Mouse (Mus musculus) liver, embryonic 16.5 days (tissue): ENCODE data around the gene Lbr. TPM values are rescaled to one million over a fixed set of nuclear protein-coding genes. Genes with fewer than 3 reads are reported as not detected.
"Not testable (repeated sequence)": the region's sequence is repeated elsewhere in the genome, so short reads cannot be mapped to it uniquely, and the experiment has no call there.

ENCODE experiments used
- ATAC-seq: fragments of 200-750 bp; cut with Nextera tagmentation; 2 replicates; pipeline ENCODE4 v1.8.0; 2017; ENCODE audit warnings: low read depth, mild to moderate bottlenecking, moderate number of reproducible peaks, moderate library complexity
- H3K27ac ChIP-seq: fragments of 300-500 bp; sonication (generic); 2 replicates; pipeline ENCODE4 v1.5.1; 2014; ENCODE audit warnings: mild to moderate bottlenecking, low read length
- H3K27me3 ChIP-seq: fragments of 300-500 bp; sonication (generic); 2 replicates; pipeline ENCODE4 v1.6.1; 2014; ENCODE audit warnings: low read depth, low read length, mixed read lengths; ENCODE audit not compliant: control insufficient read depth, insufficient read depth
- H3K36me3 ChIP-seq: fragments of 300-500 bp; sonication (generic); 2 replicates; pipeline ENCODE4 v1.6.1; 2014; ENCODE audit warnings: mild to moderate bottlenecking; ENCODE audit not compliant: control insufficient read depth, insufficient read depth
- H3K4me1 ChIP-seq: fragments of 300-500 bp; sonication (generic); 2 replicates; pipeline ENCODE4 v1.6.1; 2014; ENCODE audit warnings: low read depth, low read length, mixed read lengths; ENCODE audit not compliant: control insufficient read depth
- H3K4me2 ChIP-seq: fragments of 300-500 bp; sonication (generic); 2 replicates; pipeline ENCODE4 v1.6.1; 2014; ENCODE audit warnings: low read depth, low read length, mixed read lengths
- H3K4me3 ChIP-seq: fragments of 300-500 bp; sonication (generic); 2 replicates; pipeline ENCODE4 v1.5.1; 2014; ENCODE audit warnings: low read depth, mild to moderate bottlenecking, low read length
- H3K9ac ChIP-seq: fragments of 300-500 bp; sonication (generic); 2 replicates; pipeline ENCODE4 v1.6.1; 2014; ENCODE audit warnings: low read depth, low read length
- H3K9me3 ChIP-seq: fragments of 300-500 bp; sonication (generic); replicated peaks from 2 replicates; pipeline ENCODE4 v1.6.1; 2016; ENCODE audit warnings: low read length; ENCODE audit not compliant: control insufficient read depth
- WGBS: fragments of 180-500 bp; shearing (Covaris S2); extraction: QIAGEN DNeasy Blood & Tissue Kit; methylation state at CpG from one replicate; pipeline ENCODE4 v1.1.7; 2014; ENCODE audit not compliant: insufficient replicate concordance; 5-methylcytosine and 5-hydroxymethylcytosine counted together
- polyA plus RNA-seq: library from polyadenylated mRNA; unstranded; fragments of >200 nt; fragmentation: Nextera tagmentation; extraction: Ambion mirVana; gene quantifications from 2 replicates; pipeline ENCODE4 v1.2.1, GENCODE M21; 2015

The Lbr gene
- polyA plus RNA-seq, 1 experiment from 2014 or later: 211 TPM

DNA sequence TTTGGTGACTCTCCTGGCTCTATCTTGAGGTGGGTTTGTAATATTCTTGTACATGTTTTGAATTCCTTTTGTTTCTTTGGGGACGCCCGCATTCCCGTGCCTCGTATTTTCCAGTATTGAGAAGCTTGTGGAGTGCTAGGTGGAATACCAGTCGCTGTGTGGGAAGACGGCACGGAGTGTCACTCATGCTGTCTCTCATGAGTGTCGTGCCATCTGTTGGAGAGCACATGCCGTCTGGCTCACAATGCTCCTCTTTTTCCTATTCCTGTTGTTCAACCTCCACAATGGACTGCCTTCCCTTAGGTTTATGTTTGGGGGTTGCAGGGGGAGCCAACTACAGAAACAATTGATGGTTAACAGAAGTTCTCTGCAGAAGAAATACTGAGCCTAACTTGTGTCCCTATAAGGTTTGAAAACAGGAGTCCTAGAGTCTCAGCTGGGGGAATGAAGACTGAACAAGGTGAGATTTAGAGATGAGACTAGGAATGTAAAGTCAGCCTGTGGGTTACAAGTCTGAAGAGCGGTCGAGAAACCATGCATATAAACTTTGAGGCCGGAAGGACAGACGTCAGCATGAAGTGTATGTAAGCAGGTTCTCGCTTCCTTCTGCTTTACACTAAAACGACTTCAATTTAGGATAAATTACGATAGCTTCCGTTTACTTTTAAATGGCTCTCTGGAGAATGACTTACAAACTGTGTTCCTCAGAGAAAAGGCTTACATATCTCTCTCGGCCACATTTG, 31.2 kb downstream of the Lbr start:
- 86% methylated on average over 18 of the region's 18 CpGs for WGBS
- H3K4me3 ChIP-seq: no peak overlapping the region

DNA sequence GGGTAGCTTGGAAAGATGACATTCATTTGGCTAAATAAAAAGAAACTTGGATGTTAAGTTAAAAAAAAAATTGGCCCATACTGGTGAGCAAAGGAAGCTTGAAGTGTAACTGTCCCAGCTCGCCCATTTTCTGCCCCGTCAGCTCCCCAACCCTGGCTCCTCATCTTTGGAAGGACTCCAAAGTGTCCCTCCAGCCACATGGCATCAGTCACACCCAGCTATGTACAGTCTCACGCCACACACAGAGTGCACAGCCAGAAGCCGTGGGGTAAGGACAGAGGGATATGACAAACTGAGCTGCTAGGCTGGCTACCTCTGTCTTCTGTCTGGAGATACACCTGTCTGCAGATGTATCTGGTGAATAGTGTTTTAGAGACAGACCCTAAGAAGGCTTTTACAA, 42.2 kb downstream of the Lbr start:
- H3K27ac ChIP-seq: no peak overlapping the region
- ATAC-seq: no peak
- H3K9me3 ChIP-seq: no peaks in the 10 kb centered on the region
- no peaks in the 10 kb centered on the region for H3K36me3 ChIP-seq
- no peak overlapping the region for H3K9ac ChIP-seq
- H3K4me1 ChIP-seq: no peaks in the 10 kb centered on the region
- no peaks in the 10 kb centered on the region for H3K27me3 ChIP-seq
- WGBS: 61% methylated on average over 4 of the region's 4 CpGs
- no peak overlapping the region for H3K4me3 ChIP-seq
- H3K4me2 ChIP-seq: no peak overlapping the region

More for the DNA sequence above, 31.2 kb downstream of the Lbr start:
- no peak overlapping the region for H3K4me2 ChIP-seq
- H3K4me1 ChIP-seq: no peaks in the 10 kb centered on the region
- H3K36me3 ChIP-seq: peaks cover 29% of the 10 kb centered on the region
- H3K27ac ChIP-seq: no peak overlapping the region
- H3K9ac ChIP-seq: no peak overlapping the region
- H3K9me3 ChIP-seq: no peaks in the 10 kb centered on the region
- no peaks in the 10 kb centered on the region for H3K27me3 ChIP-seq
- no peak for ATAC-seq

DNA sequence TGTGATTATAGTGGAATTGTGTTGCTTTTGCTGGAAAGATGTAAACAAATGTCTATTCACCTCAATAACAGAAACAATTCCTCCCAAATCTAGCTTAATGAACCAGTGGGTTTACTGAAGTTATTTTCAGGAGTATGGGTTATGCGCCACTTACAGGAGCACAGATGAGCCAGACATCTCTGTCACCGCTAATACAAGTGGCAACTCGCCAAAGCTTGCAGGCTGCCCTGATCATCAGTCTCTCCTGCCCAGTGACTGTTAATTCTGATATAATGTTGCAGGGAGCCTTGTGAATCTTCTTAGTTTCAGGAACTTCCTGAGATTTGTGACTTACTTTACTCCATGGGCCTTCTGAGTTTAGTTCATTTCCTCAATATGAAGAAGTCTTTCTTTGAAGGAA, 42.9 kb downstream of the Lbr start:
- 67% methylated on average over 3 of the region's 3 CpGs for WGBS
- H3K4me1 ChIP-seq: no peaks in the 10 kb centered on the region
- ATAC-seq: no peak
- no peak overlapping the region for H3K27ac ChIP-seq
- no peaks in the 10 kb centered on the region for H3K36me3 ChIP-seq
- H3K4me3 ChIP-seq: no peak overlapping the region
- no peak overlapping the region for H3K4me2 ChIP-seq
- no peaks in the 10 kb centered on the region for H3K9me3 ChIP-seq
- H3K9ac ChIP-seq: no peak overlapping the region
- no peaks in the 10 kb centered on the region for H3K27me3 ChIP-seq

DNA sequence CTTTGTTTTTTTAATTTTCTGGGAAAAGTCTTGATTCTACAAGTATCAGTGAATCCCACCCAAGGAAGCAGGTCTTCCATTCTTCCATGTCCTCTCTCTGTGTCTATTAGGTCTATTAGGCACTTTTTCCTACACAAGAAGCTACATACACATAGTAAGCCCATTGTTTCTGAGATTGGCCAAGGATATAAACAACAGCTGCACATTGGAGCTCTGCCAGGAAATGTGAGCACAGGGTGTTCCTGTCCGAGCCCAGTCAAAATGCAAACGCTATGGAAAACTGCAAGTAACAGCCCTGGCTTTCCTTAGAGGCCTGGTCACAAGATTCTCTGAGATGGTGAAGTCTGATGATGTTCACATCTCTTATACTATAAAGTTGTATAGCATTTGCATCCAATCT, 49.3 kb downstream of the Lbr start:
- no peak overlapping the region for H3K4me2 ChIP-seq
- H3K4me3 ChIP-seq: no peak overlapping the region
- H3K4me1 ChIP-seq: no peaks in the 10 kb centered on the region
- no peak for ATAC-seq
- no peaks in the 10 kb centered on the region for H3K36me3 ChIP-seq
- no peak overlapping the region for H3K27ac ChIP-seq
- 30% methylated on average over 2 of the region's 2 CpGs for WGBS
- H3K27me3 ChIP-seq: no peaks in the 10 kb centered on the region
- no peak overlapping the region for H3K9ac ChIP-seq
- H3K9me3 ChIP-seq: no peaks in the 10 kb centered on the region

DNA sequence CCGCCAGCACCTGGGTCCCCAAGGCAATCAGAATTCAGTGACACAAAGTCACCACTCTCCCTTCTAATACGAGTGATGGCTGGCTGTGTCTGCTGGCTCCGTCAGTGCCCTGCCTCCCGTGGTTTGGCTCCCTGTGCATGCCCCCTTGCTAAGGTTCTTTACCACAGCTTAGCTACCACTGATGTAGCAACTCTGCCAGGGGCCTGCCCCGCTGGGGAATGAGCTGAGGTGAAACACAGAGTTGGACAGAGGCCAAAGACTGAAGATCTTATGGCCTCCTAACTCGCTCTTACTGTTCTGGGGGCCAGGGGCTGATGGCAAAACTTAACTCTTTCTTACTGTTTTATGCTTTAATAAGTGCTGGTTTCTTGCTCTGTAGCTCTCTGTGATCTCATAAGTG, 52.9 kb downstream of the Lbr start:
- 46% methylated on average over 6 of the region's 6 CpGs for WGBS
- Histone ChIP-seq H3K4me3 (no peak overlapping the region), H3K27me3 (no peaks in the 10 kb centered on the region), H3K27ac (no peak overlapping the region), H3K36me3 (no peaks in the 10 kb centered on the region), H3K4me1 (no peaks in the 10 kb centered on the region), H3K4me2 (no peak overlapping the region), H3K9ac (no peak overlapping the region), H3K9me3 (peaks cover 4% of the 10 kb centered on the region; the same call in 1 of the 2 replicates)
- ATAC-seq: no peak

DNA sequence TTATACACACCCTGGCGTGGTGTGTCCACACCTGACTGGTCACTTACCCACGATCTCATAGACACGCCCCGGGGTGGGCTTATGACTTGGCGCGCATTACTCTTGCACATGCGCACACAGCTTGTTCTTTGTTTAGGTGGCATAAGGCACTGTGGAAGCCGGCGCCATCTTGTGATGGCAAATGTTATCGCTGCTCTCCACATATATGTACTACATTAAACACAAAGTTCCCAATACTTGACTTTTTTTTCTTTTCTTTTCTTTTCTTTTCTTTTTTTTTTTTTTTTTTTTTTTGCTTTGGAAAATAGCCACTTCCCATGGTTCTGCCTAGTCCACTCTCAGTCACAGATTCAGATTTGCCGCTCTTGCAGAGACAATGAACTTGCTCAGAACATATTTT, 60.2 kb downstream of the Lbr start:
- not testable (repeated sequence) for H3K4me1 ChIP-seq, ATAC-seq, H3K9me3 ChIP-seq, H3K36me3 ChIP-seq, H3K27me3 ChIP-seq, H3K27ac ChIP-seq, H3K9ac ChIP-seq, H3K4me2 ChIP-seq, H3K4me3 ChIP-seq
- 75% methylated on average over 11 of the region's 11 CpGs for WGBS

DNA sequence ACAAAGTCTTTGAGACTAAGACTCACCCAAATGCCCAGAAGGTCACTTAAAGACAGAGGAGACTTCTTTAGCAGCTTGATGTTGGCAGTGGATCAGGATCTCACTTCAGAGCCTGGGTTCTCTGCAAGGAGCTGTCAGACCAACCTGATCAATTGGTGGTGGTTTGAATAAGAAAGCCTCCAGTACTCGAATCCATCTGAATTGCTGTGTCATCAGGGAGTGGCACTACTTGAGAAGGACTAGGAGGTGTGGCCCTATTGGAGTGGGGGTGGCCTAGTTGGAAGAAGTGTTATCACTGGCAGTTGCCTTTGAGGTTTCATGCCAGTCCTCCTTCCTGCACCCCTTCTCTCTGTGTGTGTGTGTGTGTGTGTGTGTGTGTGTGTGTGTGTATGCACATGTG, 66.3 kb downstream of the Lbr start:
- H3K27me3 ChIP-seq: no peaks in the 10 kb centered on the region

DNA sequence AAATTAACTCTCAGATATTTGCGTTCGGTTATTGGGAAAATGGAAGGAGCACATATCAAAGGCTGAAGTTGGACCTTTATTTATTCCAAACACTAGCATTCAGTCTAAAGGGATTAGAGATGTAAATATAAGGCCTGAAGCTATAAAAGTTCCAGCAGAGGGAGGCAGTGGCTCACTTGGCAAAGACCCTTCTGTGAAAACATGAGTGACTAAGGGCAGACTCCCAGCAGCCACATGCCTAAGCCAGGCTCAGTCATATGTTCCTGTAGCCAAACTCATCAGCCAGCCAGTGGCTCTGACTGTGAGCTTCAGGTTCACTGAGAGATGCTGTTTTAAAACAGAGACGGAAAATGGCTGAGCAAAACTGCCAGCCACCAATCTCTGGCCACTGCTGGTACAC, 71.0 kb downstream of the Lbr start:
- H3K27me3 ChIP-seq: no peaks in the 10 kb centered on the region
- no peaks in the 10 kb centered on the region for H3K36me3 ChIP-seq
- ATAC-seq: no peak
- no peaks in the 10 kb centered on the region for H3K4me1 ChIP-seq
- no peak overlapping the region for H3K4me3 ChIP-seq
- 67% methylated on average over 3 of the region's 3 CpGs for WGBS
- H3K9me3 ChIP-seq: no peaks in the 10 kb centered on the region; the same call in 1 of the 2 replicates
- no peak overlapping the region for H3K9ac ChIP-seq
- no peak overlapping the region for H3K4me2 ChIP-seq
- no peak overlapping the region for H3K27ac ChIP-seq

More for the DNA sequence above, 66.3 kb downstream of the Lbr start:
- Histone ChIP-seq H3K27ac (no peak overlapping the region), H3K36me3 (no peaks in the 10 kb centered on the region), H3K4me3 (no peak overlapping the region), H3K9ac (no peak overlapping the region), H3K4me1 (no peaks in the 10 kb centered on the region), H3K4me2 (no peak overlapping the region), H3K9me3 (no peaks in the 10 kb centered on the region; the same call in 1 of the 2 replicates)
- 27% methylated on average over 1 of the region's 1 CpGs for WGBS
- ATAC-seq: no peak

DNA sequence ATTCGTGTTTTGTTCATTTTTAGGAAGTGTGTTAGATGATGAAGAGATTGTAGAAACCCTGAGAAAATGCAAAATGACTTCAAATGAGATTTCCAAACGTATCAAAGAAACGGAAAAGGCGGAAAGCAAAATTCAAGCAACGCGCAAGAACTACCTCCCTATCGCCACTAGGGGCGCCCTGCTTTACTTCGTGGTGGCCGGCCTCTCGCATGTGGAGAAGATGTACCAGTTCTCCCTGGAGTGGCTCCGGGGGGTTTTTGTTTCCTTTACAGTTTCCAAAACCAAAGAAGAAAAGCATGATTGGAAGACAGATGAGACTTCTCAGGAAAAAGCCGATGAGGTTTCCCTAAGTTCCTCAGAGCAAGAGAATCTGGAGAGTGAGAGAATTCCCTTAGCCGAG, 73.5 kb downstream of the Lbr start:
- 61% methylated on average over 14 of the region's 14 CpGs for WGBS
- Histone ChIP-seq H3K27ac (no peak overlapping the region), H3K4me2 (no peak overlapping the region), H3K27me3 (no peaks in the 10 kb centered on the region), H3K9me3 (no peaks in the 10 kb centered on the region), H3K36me3 (no peaks in the 10 kb centered on the region), H3K4me1 (no peaks in the 10 kb centered on the region), H3K4me3 (no peak overlapping the region), H3K9ac (no peak overlapping the region)
- ATAC-seq: no peak
